Mouse (Mus musculus) testis, adult 2 months (tissue): ENCODE measurements around the gene Fut8.

Experiments
- CTCF ChIP-seq: fragments of 200-500 bp; IDR thresholded peaks from 2 replicates; pipeline ENCODE4 v1.5.1; 2012; ENCODE audit warnings: low read depth, mild to moderate bottlenecking, inconsistent platforms, low read length, moderate library complexity; ENCODE audit not compliant: control insufficient read depth, insufficient read depth, insufficient replicate concordance
- POLR2A ChIP-seq: fragments of 200-500 bp; IDR thresholded peaks from 2 replicates; pipeline ENCODE4 v1.6.1; 2012; ENCODE audit warnings: low read depth, mild to moderate bottlenecking, inconsistent platforms, low read length, moderate library complexity; ENCODE audit not compliant: control insufficient read depth

DNA sequence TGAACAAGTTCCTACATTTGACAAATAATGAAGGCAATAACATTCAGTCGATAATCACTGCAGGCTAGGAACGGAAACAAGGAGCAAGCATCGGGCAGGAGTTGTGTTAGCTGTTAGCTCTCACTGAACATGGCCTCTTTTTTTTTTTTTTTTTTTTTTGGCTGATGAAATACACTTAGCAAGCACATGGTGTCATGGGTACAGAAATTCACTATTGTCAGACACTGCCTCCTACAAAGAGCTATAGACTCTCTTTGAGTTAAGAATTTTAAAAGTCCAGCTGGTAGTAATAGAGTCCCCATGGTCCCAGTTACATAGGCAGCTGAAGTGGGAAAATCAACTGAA lies 23.4 kb upstream of the Fut8 start:
- TF ChIP-seq POLR2A, result no peak
- no peak for TF ChIP-seq CTCF
